ENCODE assay signal across 18 mouse cellular contexts in genomic region chr10:79713163-79713562, GRCm38 (mm10). TPM values are rescaled to one million over a fixed set of nuclear protein-coding genes. Genes with fewer than 3 reads are reported as not detected.
A peak's percentile ranks its signal among the peaks of the same experiment; 100 is the strongest.
DNase-seq lines count a peak whose midpoint lies in the region; ATAC-seq and TF ChIP-seq lines count a peak whose summit lies in the region.
"Had no signal": no experiment of that assay in that cellular context is flagged by ENCODE, and none has a peak within 500 bp of the region (broad histone marks: within the 10 kb centered on the region; RNA-seq: fewer than 3 reads in every experiment).

No protein-coding gene starts in this region.

- H3K4me1 ChIP-seq in erythroblast, embryonic 14.5 days (ENCODE audit: control insufficient read depth), result peaks cover 76% of the 10 kb centered on the region
- H3K4me1 ChIP-seq in lung, adult 2 months (ENCODE audit: control insufficient read depth, insufficient read depth, low read length), result peaks cover 2% of the 10 kb centered on the region
- H3K4me1 ChIP-seq in liver, embryonic 12.5 days, result peaks cover 77% of the 10 kb centered on the region
- peaks cover 27% of the 10 kb centered on the region for H3K4me1 ChIP-seq in liver, postnatal 0 days (ENCODE audit: insufficient read depth)
- peaks cover 18% of the 10 kb centered on the region for H3K4me1 ChIP-seq in hindbrain, embryonic 12.5 days

- H3K27ac ChIP-seq in liver, embryonic 12.5 days, result peak overlapping the region; percentile 92
- H3K27ac ChIP-seq in liver, postnatal 0 days (ENCODE audit: low read depth), result peak overlapping the region; percentile 71
- no peak overlapping the region for H3K27ac ChIP-seq in hindbrain, embryonic 12.5 days
- H3K27ac ChIP-seq: hindbrain, embryonic 13.5 days; kidney, postnatal 0 days; limb, embryonic 12.5 days had no signal

- TF ChIP-seq EP300 in liver, postnatal 0 days (IDR thresholded peaks at IDR 0.05; ENCODE audit: low read depth), result no peak

- TF ChIP-seq POLR2A in lung, adult 2 months (IDR thresholded peaks at IDR 0.05; ENCODE audit: borderline replicate concordance, extremely low read depth, low read depth, low read length), result peak; percentile 15; the same call in 1 of the 2 replicates

- H3K27me3 ChIP-seq in erythroblast, embryonic 14.5 days (ENCODE audit: control insufficient read depth), result peaks cover 45% of the 10 kb centered on the region
- H3K27me3 ChIP-seq in liver, embryonic 12.5 days (replicated peaks), result peaks cover 46% of the 10 kb centered on the region
- H3K27me3 ChIP-seq in liver, postnatal 0 days (ENCODE audit: insufficient read depth, low read length), result peaks cover 38% of the 10 kb centered on the region
- H3K27me3 ChIP-seq in hindbrain, embryonic 12.5 days, result peaks cover 37% of the 10 kb centered on the region
- H3K27me3 ChIP-seq: Patski had no signal

- DNase-seq in lung, adult 2 months, result no peak
- DNase-seq in lung, postnatal 10 days, result no peak
- DNase-seq in liver, postnatal 0 days, result no peak
- no peak for DNase-seq in urinary bladder, postnatal 25 days (ENCODE audit: low spot score)

- H3K4me2 ChIP-seq in liver, embryonic 12.5 days, result peak overlapping the region; percentile 52
- peak overlapping the region; percentile 48; the same call in 1 of the 2 replicates for H3K4me2 ChIP-seq in liver, postnatal 0 days (ENCODE audit: low read depth, low read length)
- no peak overlapping the region for H3K4me2 ChIP-seq in hindbrain, embryonic 12.5 days (replicated peaks)
- H3K4me2 ChIP-seq: forebrain, embryonic 12.5 days; hindbrain, embryonic 13.5 days; limb, embryonic 12.5 days had no signal

- peaks cover 55% of the 10 kb centered on the region for H3K36me3 ChIP-seq in erythroblast, embryonic 14.5 days (ENCODE audit: control insufficient read depth)
- peaks cover 41% of the 10 kb centered on the region for H3K36me3 ChIP-seq in liver, embryonic 12.5 days
- peaks cover 41% of the 10 kb centered on the region for H3K36me3 ChIP-seq in liver, postnatal 0 days (replicated peaks; ENCODE audit: insufficient read depth, low read length)
- H3K36me3 ChIP-seq in hindbrain, embryonic 12.5 days, result peaks cover 37% of the 10 kb centered on the region

- H3K9ac ChIP-seq in liver, embryonic 12.5 days, result peak overlapping the region; percentile 57
- peak overlapping the region; percentile 26; the same call in 1 of the 2 replicates for H3K9ac ChIP-seq in liver, postnatal 0 days (replicated peaks)
- no peak overlapping the region for H3K9ac ChIP-seq in hindbrain, embryonic 12.5 days
- H3K9ac ChIP-seq: forebrain, embryonic 12.5 days; hindbrain, embryonic 13.5 days; limb, embryonic 12.5 days had no signal

- H3K4me3 ChIP-seq in erythroblast, embryonic 14.5 days (replicated peaks), result peak overlapping the region; percentile 47
- no peak overlapping the region for H3K4me3 ChIP-seq in lung, adult 2 months (replicated peaks; ENCODE audit: extremely low read depth, low read depth, low read length)
- no peak overlapping the region for H3K4me3 ChIP-seq in liver, embryonic 12.5 days
- H3K4me3 ChIP-seq in liver, postnatal 0 days (ENCODE audit: low read depth, low read length), result no peak overlapping the region
- H3K4me3 ChIP-seq in hindbrain, embryonic 12.5 days, result no peak overlapping the region
- H3K4me3 ChIP-seq: forebrain, embryonic 12.5 days; hindbrain, embryonic 13.5 days; limb, embryonic 12.5 days had no signal

- H3K9me3 ChIP-seq in erythroblast, embryonic 14.5 days (ENCODE audit: control insufficient read depth, low read length), result peaks cover 7% of the 10 kb centered on the region; the same call in 1 of the 2 replicates
- no peaks in the 10 kb centered on the region for H3K9me3 ChIP-seq in liver, embryonic 12.5 days (replicated peaks)
- no peaks in the 10 kb centered on the region for H3K9me3 ChIP-seq in liver, postnatal 0 days (ENCODE audit: low read length)
- H3K9me3 ChIP-seq in hindbrain, embryonic 12.5 days (replicated peaks), result no peaks in the 10 kb centered on the region
- H3K9me3 ChIP-seq: forebrain, embryonic 12.5 days; G1E; hindbrain, embryonic 13.5 days; limb, embryonic 12.5 days had no signal

- WGBS in lung, adult 2 months, result 30% methylated on average over 1 of the region's 1 CpGs
- WGBS in liver, embryonic 12.5 days (ENCODE audit: insufficient replicate concordance), result 25% methylated on average over 1 of the region's 1 CpGs
- WGBS in liver, postnatal 0 days (ENCODE audit: insufficient replicate concordance), result 48% methylated on average over 1 of the region's 1 CpGs
- 29% methylated on average over 1 of the region's 1 CpGs for WGBS in hindbrain, embryonic 12.5 days

- ATAC-seq in erythroblast, adult 5-6 weeks (replicated peaks; ENCODE audit: low FRiP score, poor library complexity, severe bottlenecking), result no peak
- no peak for ATAC-seq in liver, embryonic 12.5 days
- no peak for ATAC-seq in liver, postnatal 0 days
- ATAC-seq in hindbrain, embryonic 12.5 days (ENCODE audit: low FRiP score), result no peak
- ATAC-seq: Patski had no signal

- no peak for TF ChIP-seq CTCF in lung, adult 2 months (IDR thresholded peaks at IDR 0.05; ENCODE audit: insufficient read depth, low read length)
- TF ChIP-seq CTCF in liver, postnatal 0 days (IDR thresholded peaks at IDR 0.05; ENCODE audit: low read depth), result no peak

RNA-seq across cellular contexts. Expression of gene Hcn2, which starts 3.3 kb away (rescaled TPM):
- polyA plus RNA-seq in erythroblast, embryonic 14.5 days (2012), result 0.08 and 0.15 TPM in 2 replicates
- total RNA-seq in erythroblast, adult 5-6 weeks (2015; ENCODE audit: low replicate concordance), result not detected in 2 replicates
- not detected in 2 replicates for total RNA-seq in erythroblast, adult 5-6 weeks (2017; ENCODE audit: low replicate concordance)
- polyA plus RNA-seq in lung, adult 2 months (2012; rRNA removed), result 3.0 and 3.9 TPM in 2 replicates
- polyA plus RNA-seq in liver, embryonic 12.5 days (2016; fragmentation: Nextera tagmentation; extraction: Ambion mirVana), result 0.11 TPM in 1 of 2 replicates, not detected in the other
- 0.04 and 0.06 TPM in 2 replicates for polyA plus RNA-seq in liver, postnatal 0 days (2015; fragmentation: Nextera tagmentation; extraction: Ambion mirVana)
- polyA plus RNA-seq in hindbrain, embryonic 12.5 days (2016; fragmentation: Nextera tagmentation; extraction: Ambion mirVana), result 0.45 and 0.48 TPM in 2 replicates
- total RNA-seq: monocyte, adult 5-6 weeks; neutrophil, adult 5-6 weeks had no signal
- polyA plus RNA-seq: heart, embryonic 16.5 days; intestine, embryonic 16.5 days had no signal

RNA-seq across cellular contexts. Expression of gene Bsg, which starts 8.9 kb away (rescaled TPM):
- 836 and 840 TPM in 2 replicates for polyA plus RNA-seq in erythroblast, embryonic 14.5 days (2012)
- total RNA-seq in erythroblast, adult 5-6 weeks (2015; ENCODE audit: low replicate concordance), result 913 and 945 TPM in 2 replicates
- total RNA-seq in erythroblast, adult 5-6 weeks (2017; ENCODE audit: low replicate concordance), result 805 and 888 TPM in 2 replicates
- 684 and 692 TPM in 2 replicates for polyA plus RNA-seq in lung, adult 2 months (2012; rRNA removed)
- polyA plus RNA-seq in liver, embryonic 12.5 days (2016; fragmentation: Nextera tagmentation; extraction: Ambion mirVana), result 1,008 and 1,045 TPM in 2 replicates
- 979 and 1,075 TPM in 2 replicates for polyA plus RNA-seq in liver, postnatal 0 days (2015; fragmentation: Nextera tagmentation; extraction: Ambion mirVana)
- 658 and 661 TPM in 2 replicates for polyA plus RNA-seq in hindbrain, embryonic 12.5 days (2016; fragmentation: Nextera tagmentation; extraction: Ambion mirVana)

RNA-seq across cellular contexts. Expression of gene Gzmm, which starts 24.3 kb away (rescaled TPM):
- polyA plus RNA-seq in erythroblast, embryonic 14.5 days (2012), result 0.08 and 0.09 TPM in 2 replicates
- not detected in 2 replicates for total RNA-seq in erythroblast, adult 5-6 weeks (2015; ENCODE audit: low replicate concordance)
- total RNA-seq in erythroblast, adult 5-6 weeks (2017; ENCODE audit: low replicate concordance), result 1.7 TPM in 1 of 2 replicates, not detected in the other
- polyA plus RNA-seq in lung, adult 2 months (2012; rRNA removed), result 1.5 and 1.6 TPM in 2 replicates
- 0.26 and 0.41 TPM in 2 replicates for polyA plus RNA-seq in liver, embryonic 12.5 days (2016; fragmentation: Nextera tagmentation; extraction: Ambion mirVana)
- polyA plus RNA-seq in liver, postnatal 0 days (2015; fragmentation: Nextera tagmentation; extraction: Ambion mirVana), result 0.09 and 0.13 TPM in 2 replicates
- 1.2 and 1.3 TPM in 2 replicates for polyA plus RNA-seq in hindbrain, embryonic 12.5 days (2016; fragmentation: Nextera tagmentation; extraction: Ambion mirVana)

RNA-seq across cellular contexts. Expression of gene Cdc34, which starts 31.2 kb away (rescaled TPM):
- polyA plus RNA-seq in erythroblast, embryonic 14.5 days (2012), result 65.0 and 72.0 TPM in 2 replicates
- total RNA-seq in erythroblast, adult 5-6 weeks (2015; ENCODE audit: low replicate concordance), result 20.5 and 25.9 TPM in 2 replicates
- total RNA-seq in erythroblast, adult 5-6 weeks (2017; ENCODE audit: low replicate concordance), result 36.7 and 46.1 TPM in 2 replicates
- polyA plus RNA-seq in lung, adult 2 months (2012; rRNA removed), result 112 and 121 TPM in 2 replicates
- 188 and 196 TPM in 2 replicates for polyA plus RNA-seq in liver, embryonic 12.5 days (2016; fragmentation: Nextera tagmentation; extraction: Ambion mirVana)
- 77.6 and 80.1 TPM in 2 replicates for polyA plus RNA-seq in liver, postnatal 0 days (2015; fragmentation: Nextera tagmentation; extraction: Ambion mirVana)
- polyA plus RNA-seq in hindbrain, embryonic 12.5 days (2016; fragmentation: Nextera tagmentation; extraction: Ambion mirVana), result 121 and 124 TPM in 2 replicates

RNA-seq across cellular contexts. Expression of gene Polrmt, which starts 33.2 kb away (rescaled TPM):
- 2.1 and 2.5 TPM in 2 replicates for polyA plus RNA-seq in erythroblast, embryonic 14.5 days (2012)
- total RNA-seq in erythroblast, adult 5-6 weeks (2015; ENCODE audit: low replicate concordance), result 3.6 and 4.8 TPM in 2 replicates
- 1.1 and 5.0 TPM in 2 replicates for total RNA-seq in erythroblast, adult 5-6 weeks (2017; ENCODE audit: low replicate concordance)
- 42.0 and 46.2 TPM in 2 replicates for polyA plus RNA-seq in lung, adult 2 months (2012; rRNA removed)
- 28.3 and 30.1 TPM in 2 replicates for polyA plus RNA-seq in liver, embryonic 12.5 days (2016; fragmentation: Nextera tagmentation; extraction: Ambion mirVana)
- 9.9 and 12.6 TPM in 2 replicates for polyA plus RNA-seq in liver, postnatal 0 days (2015; fragmentation: Nextera tagmentation; extraction: Ambion mirVana)
- 42.7 and 47.5 TPM in 2 replicates for polyA plus RNA-seq in hindbrain, embryonic 12.5 days (2016; fragmentation: Nextera tagmentation; extraction: Ambion mirVana)
